Mouse (Mus musculus) CD4-positive, CD25-positive, alpha-beta regulatory T cell, adult 2 months (primary cell): ENCODE data around the gene Pigm.

Experiments used
- DNase-seq: peaks from one replicate; pipeline ENCODE4 v3.0.0-alpha.2; 2012; ENCODE audit warnings: low read depth, low spot score

Gene Pigm

DNA sequence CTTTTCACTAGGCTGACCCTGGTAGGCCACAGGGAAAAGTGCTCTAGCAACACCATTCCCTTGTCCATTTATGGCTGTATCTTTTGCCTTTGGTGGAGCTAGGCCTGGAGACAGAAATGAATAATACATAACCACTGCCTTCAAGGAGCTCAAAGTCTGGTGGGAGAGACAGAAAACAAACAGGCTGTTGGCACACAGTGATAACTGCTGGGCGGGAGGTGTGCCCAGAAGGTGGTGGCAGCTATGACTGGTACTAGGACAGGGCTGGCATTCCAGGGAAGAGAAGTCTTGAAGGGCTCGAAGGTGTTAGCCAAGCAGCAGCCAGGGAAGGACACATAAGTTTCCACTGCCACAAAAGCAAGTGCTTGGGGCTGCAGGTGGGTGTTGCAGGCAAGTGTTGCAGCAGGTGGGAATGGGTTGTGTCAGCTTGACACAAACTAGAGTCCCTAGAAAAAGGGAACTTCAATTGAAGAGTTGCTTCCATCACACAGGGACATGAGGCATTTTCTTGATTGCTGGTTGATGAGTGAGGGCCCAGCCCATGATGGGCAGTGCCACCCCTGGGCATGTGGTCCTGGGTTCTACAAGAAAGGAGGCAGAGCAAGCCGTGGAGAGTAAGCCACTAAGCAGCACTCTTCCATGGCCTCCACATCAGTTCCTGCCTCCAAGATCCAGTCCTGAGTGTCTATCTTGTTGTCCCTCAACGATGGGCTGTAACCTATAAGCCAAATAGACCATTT lies 37.3 kb downstream of the Pigm start:
- DNase-seq = no peak

DNA sequence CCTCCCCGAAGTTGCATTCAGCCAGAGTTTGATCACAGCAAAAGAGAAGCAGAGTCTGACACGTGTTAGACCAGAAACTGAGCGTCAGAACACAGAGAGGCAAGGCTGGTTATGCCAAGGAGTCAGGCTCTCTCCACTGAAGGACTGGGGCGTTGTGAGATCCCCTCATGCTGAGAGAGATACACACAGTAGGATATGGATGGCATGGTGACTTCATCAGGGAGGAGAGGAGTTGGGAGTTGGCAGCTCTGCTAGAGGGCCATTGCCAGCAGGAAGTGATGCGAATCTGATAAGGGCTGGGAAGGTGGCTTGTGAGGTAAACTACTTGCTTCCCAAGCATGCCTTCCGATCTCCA lies 37.9 kb downstream of the Pigm start:
- no peak for DNase-seq

GRCm38 (mm10) chr1:172415061-172415460 lies 38.7 kb downstream of the Pigm start:
- no peak for DNase-seq

- DNase-seq = no peak
Observed at GRCm38 (mm10) chr1:172418173-172418572, 41.8 kb downstream of the Pigm start.

GRCm38 (mm10) chr1:172418642-172419041 lies 42.3 kb downstream of the Pigm start:
- DNase-seq = no peak

DNA sequence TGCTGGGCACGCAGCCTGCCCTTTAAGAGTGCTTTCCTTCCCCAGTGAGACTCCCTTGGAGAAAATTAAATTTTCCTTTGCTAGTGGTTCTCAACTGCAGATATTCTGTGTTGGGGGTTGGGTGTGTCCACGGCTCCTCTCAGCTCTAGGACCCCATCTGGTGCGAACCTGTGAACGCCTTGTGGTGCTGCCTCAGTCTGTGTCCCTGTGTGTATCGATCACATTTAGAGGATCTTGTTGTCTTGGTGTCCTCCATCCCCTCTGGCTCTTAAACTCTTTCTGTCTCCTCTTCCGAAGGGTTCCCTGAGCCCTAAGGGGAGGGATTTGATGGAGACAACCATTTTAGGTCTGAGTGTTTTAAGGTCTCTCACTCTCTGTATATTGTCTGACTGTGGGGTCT lies 43.8 kb downstream of the Pigm start:
- no peak for DNase-seq

DNA sequence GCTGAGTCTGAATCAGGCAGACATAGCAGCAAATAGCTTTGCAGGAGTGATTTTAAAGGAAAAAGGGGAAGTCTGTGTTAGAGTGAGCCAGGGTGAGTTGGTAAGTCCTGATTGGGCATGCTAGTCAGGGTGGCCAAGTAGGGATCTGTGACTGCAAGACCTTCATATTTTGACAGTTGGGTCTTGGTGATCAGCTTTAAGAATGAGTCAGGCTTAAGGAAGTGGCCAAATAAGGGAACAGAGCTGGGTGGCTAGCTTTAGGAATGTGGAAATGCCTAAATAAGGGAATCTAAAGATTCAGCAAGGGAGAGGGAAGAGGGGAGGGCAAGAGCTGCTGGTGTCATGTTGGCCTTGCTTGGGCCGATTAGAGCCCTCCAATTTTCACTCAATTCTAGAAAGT lies 47.0 kb downstream of the Pigm start:
- no peak for DNase-seq

GRCm38 (mm10) chr1:172426419-172426818 lies 50.1 kb downstream of the Pigm start:
- no peak for DNase-seq

GRCm38 (mm10) chr1:172427841-172428240 lies 51.5 kb downstream of the Pigm start:
- DNase-seq = no peak

DNA sequence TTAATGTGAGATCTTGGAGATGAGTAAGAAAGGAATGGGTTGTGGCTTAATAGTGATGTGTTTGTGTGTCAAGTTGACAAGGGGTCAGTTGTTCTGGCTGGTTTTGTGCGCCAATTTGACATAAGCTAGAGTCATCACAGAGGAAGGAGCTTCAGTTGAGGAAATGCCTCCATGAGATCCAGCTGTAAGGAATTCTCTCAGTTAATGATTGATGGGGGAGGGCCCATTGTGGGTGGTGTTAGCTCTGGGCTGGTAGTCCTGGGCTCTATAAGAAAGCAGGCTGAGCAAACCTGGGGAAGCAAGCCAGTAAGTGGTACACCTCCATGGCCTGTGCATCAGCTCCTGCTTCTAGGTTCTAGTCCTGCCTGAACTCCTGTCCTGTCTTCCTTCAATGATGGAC lies 52.3 kb downstream of the Pigm start:
- DNase-seq = no peak

DNA sequence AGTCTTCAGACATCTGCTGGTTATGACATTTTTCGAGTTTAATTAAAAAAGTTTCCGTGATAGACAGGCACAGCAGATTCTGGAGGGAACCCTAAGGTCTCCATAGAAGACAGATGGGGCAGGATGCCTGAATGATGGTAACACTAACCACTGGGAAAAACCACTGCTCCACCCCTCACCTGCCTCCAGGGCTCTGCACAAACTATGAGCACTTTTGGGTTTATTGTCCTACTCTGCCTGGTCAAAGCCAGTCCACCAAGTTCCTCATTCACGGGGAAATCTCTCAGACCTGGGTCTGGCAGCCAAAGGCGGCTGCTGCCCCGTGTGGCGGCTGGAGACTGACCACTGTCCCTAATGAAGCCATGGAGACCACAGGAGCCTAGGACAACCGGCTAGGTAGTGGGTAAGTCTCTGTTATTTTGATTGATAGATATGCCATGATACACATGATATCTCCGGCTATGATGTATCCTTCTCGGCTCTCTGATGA lies 54.4 kb downstream of the Pigm start:
- no peak for DNase-seq

GRCm38 (mm10) chr1:172431836-172432586 lies 55.7 kb downstream of the Pigm start:
- no peak for DNase-seq

DNA sequence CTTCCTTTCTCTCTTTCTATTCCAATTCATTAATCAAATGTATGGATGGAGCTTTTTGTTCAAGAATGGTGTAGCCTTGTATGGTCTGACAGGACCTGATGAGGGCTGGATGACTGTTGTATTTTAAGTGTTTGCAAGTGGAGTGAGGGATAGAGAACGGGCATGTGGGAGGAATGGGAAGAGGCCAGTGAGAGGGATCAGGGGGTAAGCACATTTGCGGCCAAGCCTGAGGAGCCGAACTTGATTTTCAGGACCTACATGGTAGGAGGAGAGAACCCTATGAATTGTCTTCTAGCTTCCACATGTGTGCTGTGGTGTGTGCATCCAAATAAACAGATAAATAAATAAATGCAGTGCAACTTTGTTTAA lies 56.2 kb downstream of the Pigm start:
- no peak for DNase-seq

GRCm38 (mm10) chr1:172433012-172433850 lies 56.9 kb downstream of the Pigm start:
- no peak for DNase-seq
